Mouse (Mus musculus) ZHBTc4 (cell line): ENCODE data around the gene Spag9.
A peak's percentile ranks its signal among the peaks of the same experiment; 100 is the strongest.

Experiments
- DNase-seq: peaks from one replicate; pipeline ENCODE4 v3.0.0-alpha.2; 2011; ENCODE audit warnings: low read depth, low spot score

The Spag9 gene

GRCm38 (mm10) chr11:94047288-94047687 is 51.4 kb downstream of the Spag9 start:
- peak; percentile 33 for DNase-seq

GRCm38 (mm10) chr11:94054176-94054575 is 58.3 kb downstream of the Spag9 start:
- DNase-seq: no peak

GRCm38 (mm10) chr11:94054901-94055300 is 59.0 kb downstream of the Spag9 start:
- DNase-seq: no peak

GRCm38 (mm10) chr11:94063941-94064340 is 68.0 kb downstream of the Spag9 start:
- DNase-seq: no peak

- DNase-seq: no peak
Observed at GRCm38 (mm10) chr11:94070455-94070854, 74.6 kb downstream of the Spag9 start.

GRCm38 (mm10) chr11:94073283-94073682 is 77.4 kb downstream of the Spag9 start:
- DNase-seq: peak; percentile 22

- DNase-seq: peak; percentile 85
Observed at GRCm38 (mm10) chr11:94086966-94087365, 91.1 kb downstream of the Spag9 start.

- DNase-seq: no peak
Observed at GRCm38 (mm10) chr11:94090496-94090895, 94.6 kb downstream of the Spag9 start.

GRCm38 (mm10) chr11:94097489-94097888 is 101.6 kb downstream of the Spag9 start:
- DNase-seq: no peak

- DNase-seq: no peak
Observed at GRCm38 (mm10) chr11:94098840-94099239, 102.9 kb downstream of the Spag9 start.

- DNase-seq: no peak
Observed at GRCm38 (mm10) chr11:94113795-94114194, 117.9 kb downstream of the Spag9 start.

- no peak for DNase-seq
Observed at GRCm38 (mm10) chr11:94115408-94115807, 119.5 kb downstream of the Spag9 start.

GRCm38 (mm10) chr11:94116655-94117054 is 120.8 kb downstream of the Spag9 start:
- no peak for DNase-seq

- DNase-seq: no peak
Observed at GRCm38 (mm10) chr11:94117836-94118235, 121.9 kb downstream of the Spag9 start.

GRCm38 (mm10) chr11:94118612-94119011 is 122.7 kb downstream of the Spag9 start:
- DNase-seq: no peak

- no peak for DNase-seq
Observed at GRCm38 (mm10) chr11:94120690-94121089, 124.8 kb downstream of the Spag9 start.

GRCm38 (mm10) chr11:94121501-94121900 is 125.6 kb downstream of the Spag9 start:
- no peak for DNase-seq

GRCm38 (mm10) chr11:94122341-94123030 is 126.6 kb downstream of the Spag9 start:
- no peak for DNase-seq

GRCm38 (mm10) chr11:94126701-94127100 is 130.8 kb downstream of the Spag9 start:
- no peak for DNase-seq

GRCm38 (mm10) chr11:94127966-94128365 is 132.1 kb downstream of the Spag9 start:
- DNase-seq: peak; percentile 85

- no peak for DNase-seq
Observed at GRCm38 (mm10) chr11:94128506-94128905, 132.6 kb downstream of the Spag9 start.

GRCm38 (mm10) chr11:94129261-94130059 is 133.6 kb downstream of the Spag9 start:
- peak; percentile 89 for DNase-seq
